In genomic region chr19:11912037-11912532, GRCm38 (mm10) we compare ENCODE assay signal across 8 mouse cellular contexts. TPM values are rescaled to one million over a fixed set of nuclear protein-coding genes. Genes with fewer than 3 reads are reported as not detected.
DNase-seq lines count a peak whose midpoint lies in the region; ATAC-seq and TF ChIP-seq lines count a peak whose summit lies in the region.

Gene Patl1, plus strand, starts transcription at chr19:11912399.

- H3K27me3 ChIP-seq in hindbrain, postnatal 0 days (ENCODE audit: insufficient read depth, low read length) = no peaks in the 10 kb centered on the region

- H3K4me2 ChIP-seq in hindbrain, postnatal 0 days (ENCODE audit: low read depth, low read length) = peak within 1 kb of the TSS; percentile 78

- peak; percentile 93 for ATAC-seq in common myeloid progenitor, adult 5-6 weeks (replicated peaks; ENCODE audit: low read depth, poor library complexity, severe bottlenecking)
- ATAC-seq in hindbrain, postnatal 0 days = peak; percentile 98
- ATAC-seq in megakaryocyte, adult 5-6 weeks (ENCODE audit: poor library complexity, severe bottlenecking) = peak; percentile 92

- peak within 1 kb of the TSS; percentile 74 for H3K9ac ChIP-seq in hindbrain, postnatal 0 days (replicated peaks; ENCODE audit: low read length)

- under 1% methylated on average over 48 of the region's 53 CpGs for WGBS in hindbrain, postnatal 0 days

- H3K36me3 ChIP-seq in hindbrain, postnatal 0 days (ENCODE audit: insufficient read depth, low read length) = no peaks in the 10 kb centered on the region

- H3K9me3 ChIP-seq in hindbrain, postnatal 0 days (ENCODE audit: low read length) = no peaks in the 10 kb centered on the region

- H3K4me3 ChIP-seq in gastrocnemius, adult 2 months = peak within 1 kb of the TSS; percentile 92
- H3K4me3 ChIP-seq in hindbrain, postnatal 0 days (ENCODE audit: low read length) = peak within 1 kb of the TSS; percentile 84
- peak within 1 kb of the TSS; percentile 99 for H3K4me3 ChIP-seq in left cerebral cortex, adult 2 months

- H3K27ac ChIP-seq in gastrocnemius, adult 2 months = peak within 1 kb of the TSS; percentile 99
- peak within 1 kb of the TSS; percentile 90 for H3K27ac ChIP-seq in hindbrain, postnatal 0 days
- H3K27ac ChIP-seq in left cerebral cortex, adult 2 months = peak within 1 kb of the TSS; percentile 96

- intact Hi-C loops in gastrocnemius, adult 2 months (cut with DNase I) = loop anchor here (2.0 to 5.0 kb wide), 2 partner anchors 99 to 140 kb away; partner anchors contain the start of gene Mrpl16
- intact Hi-C loops in left cerebral cortex, adult 2 months (cut with DNase I) = loop anchor here (1.0 to 10.0 kb wide), 5 partner anchors 53 to 883 kb away; partner anchors contain the start of genes Lpxn, Osbp and Zfp91

- H3K4me1 ChIP-seq in hindbrain, postnatal 0 days (ENCODE audit: insufficient read depth, low read length) = peaks cover 8% of the 10 kb centered on the region; the same call in 1 of the 2 replicates

- TF ChIP-seq CTCF in gastrocnemius, adult 2 months (IDR thresholded peaks at IDR 0.05) = no peak
- TF ChIP-seq CTCF in hindbrain, postnatal 0 days (IDR thresholded peaks at IDR 0.05; ENCODE audit: low read depth) = peak; percentile 3; the same call in 1 of the 2 replicates
- no peak for TF ChIP-seq CTCF in left cerebral cortex, adult 2 months (IDR thresholded peaks at IDR 0.05)

- DNase-seq in ZHBTc4 (ENCODE audit: low read depth, low spot score) = peak; percentile 99
- peak; percentile 100 for DNase-seq in gastrocnemius, adult 2 months
- peak; percentile 99 for DNase-seq in hindbrain, postnatal 0 days (ENCODE audit: low spot score)
- peak; percentile 99 for DNase-seq in left cerebral cortex, adult 2 months (ENCODE audit: extremely low spot score in 1 of 2, low spot score in 2 of 2)
- DNase-seq in right cerebral cortex, adult 2 months (ENCODE audit: low spot score in 2 of 2) = peak; percentile 97 to 99
- DNase-seq in urinary bladder, postnatal 14 days (ENCODE audit: low spot score) = peak; percentile 99

RNA-seq across cellular contexts. Expression of gene Patl1, which starts in this region (rescaled TPM):
- total RNA-seq in common myeloid progenitor, adult 5-6 weeks (2017) = 18.2 and 21.0 TPM in 2 replicates
- total RNA-seq in gastrocnemius, adult 2 months (2021) = 10 to 100 TPM; 24.3 to 29.3 TPM
- 11.1 and 12.3 TPM in 2 replicates for total RNA-seq in hindbrain, postnatal 0 days (2014; rRNA removed)
- 9.8 and 11.5 TPM in 2 replicates for polyA plus RNA-seq in hindbrain, postnatal 0 days (2015; fragmentation: Nextera tagmentation; extraction: Ambion mirVana)
- total RNA-seq in left cerebral cortex, adult 2 months (2021) = 10 to 100 TPM; 19.7 to 20.4 TPM
- total RNA-seq in megakaryocyte, adult 5-6 weeks (2015) = 45.5 and 48.7 TPM in 2 replicates
- 20.3 and 26.1 TPM in 2 replicates for total RNA-seq in megakaryocyte, adult 5-6 weeks (2017)

Comparison
In these comparisons a context has a peak if more than half of its experiments do, and no peak if none do; other contexts are left out.
1. Peak in every context shown above with its lines: DNase-seq, ATAC-seq, H3K4me3 ChIP-seq and H3K27ac ChIP-seq.